Mouse (Mus musculus) adrenal gland, postnatal 10 days (tissue): Measurements from ENCODE around the gene Rcan2. TPM values are rescaled to one million over a fixed set of nuclear protein-coding genes. Genes with fewer than 3 reads are reported as not detected.
A peak's percentile ranks its signal among the peaks of the same experiment; 100 is the strongest.

Experiments
- DNase-seq: peaks from one replicate; pipeline ENCODE4 v3.0.0; 2021; ENCODE audit warnings: mixed read lengths
- total RNA-seq, 2 experiments: library from RNA; stranded (reverse); gene quantifications; 2 replicates each; pipeline ENCODE4 v1.2.3; 2021

The Rcan2 gene
- total RNA-seq, 2 experiments from 2014 or later = 10.2 to 12.6 TPM

DNA sequence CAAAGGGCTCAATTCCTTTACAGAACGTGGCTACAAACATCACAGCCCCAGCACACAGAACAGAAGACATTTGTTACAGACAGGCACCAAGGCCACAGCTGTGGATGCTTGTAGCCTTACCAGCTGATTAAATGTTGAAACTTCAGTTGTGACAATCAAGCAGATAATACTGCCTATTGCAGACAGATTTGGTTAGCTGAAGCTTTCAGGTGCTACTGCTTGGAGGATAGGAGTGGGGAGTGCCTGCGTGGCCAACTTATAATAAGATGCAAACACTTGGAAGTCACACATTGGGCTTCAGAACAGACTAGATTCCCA, 276.7 kb downstream of the Rcan2 start:
- no peak for DNase-seq

- peak; percentile 90 for DNase-seq
Observed at GRCm38 (mm10) chr17:44078631-44079350, 277.6 kb downstream of the Rcan2 start, which contains the start of gene Enpp5. Gene Enpp5 (plus strand): TSS chr17:44078813.

- DNase-seq = no peak
Observed at GRCm38 (mm10) chr17:44083156-44083555, 282.0 kb downstream of the Rcan2 start.

- no peak for DNase-seq
Observed at GRCm38 (mm10) chr17:44088226-44088625, 287.1 kb downstream of the Rcan2 start.

Other genes with a start within 250 kb of the Rcan2 start
- gene Pla2g7, start 233.3 kb upstream of the Rcan2 start, total RNA-seq = 10 to 100 TPM; 24.5 to 26.7 TPM
- gene Tdrd6, start 171.1 kb upstream of the Rcan2 start, total RNA-seq = not detected
- 1 to 10 TPM; 3.1 to 6.7 TPM for gene Slc25a27, start 134.1 kb upstream of the Rcan2 start, total RNA-seq
- 10 to 100 TPM in 1 of 2 experiments, 1 to 10 TPM in 1; 8.0 to 10.9 TPM for gene Cyp39a1, start 133.9 kb upstream of the Rcan2 start, total RNA-seq